Mouse (Mus musculus) right cerebral cortex, postnatal 4 days (tissue): ENCODE data around the gene Gm6763.
"Not testable (repeated sequence)": the region's sequence is repeated elsewhere in the genome, so short reads cannot be mapped to it uniquely, and the experiment has no call there.

Source experiments
- DNase-seq: peaks from one replicate; pipeline ENCODE4 v3.0.0-alpha.2; 2022

The Gm6763 gene

DNA sequence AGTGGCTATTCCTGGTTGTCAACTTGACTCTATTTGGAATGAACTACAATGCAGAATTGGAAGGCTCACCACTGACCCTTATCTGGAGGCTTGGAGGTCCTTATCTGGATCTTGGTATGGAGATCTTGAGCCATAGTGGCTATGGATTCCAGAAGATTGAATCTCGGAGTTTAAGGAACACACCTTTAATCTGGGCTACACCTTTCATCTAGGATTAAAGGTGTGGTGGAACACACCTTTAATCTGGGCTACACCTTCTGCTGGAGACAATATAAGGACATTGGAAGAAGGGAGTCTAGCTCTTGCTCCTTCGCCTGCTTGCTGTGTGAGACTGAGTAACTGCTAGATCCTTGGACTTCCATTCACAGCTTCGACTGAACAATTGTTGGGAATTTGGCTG is at the start of gene Gm6763:
Gm6763 (plus strand) TSS at position 301 of the 400 bp plus-strand sequence.
- DNase-seq = not testable (repeated sequence)

DNA sequence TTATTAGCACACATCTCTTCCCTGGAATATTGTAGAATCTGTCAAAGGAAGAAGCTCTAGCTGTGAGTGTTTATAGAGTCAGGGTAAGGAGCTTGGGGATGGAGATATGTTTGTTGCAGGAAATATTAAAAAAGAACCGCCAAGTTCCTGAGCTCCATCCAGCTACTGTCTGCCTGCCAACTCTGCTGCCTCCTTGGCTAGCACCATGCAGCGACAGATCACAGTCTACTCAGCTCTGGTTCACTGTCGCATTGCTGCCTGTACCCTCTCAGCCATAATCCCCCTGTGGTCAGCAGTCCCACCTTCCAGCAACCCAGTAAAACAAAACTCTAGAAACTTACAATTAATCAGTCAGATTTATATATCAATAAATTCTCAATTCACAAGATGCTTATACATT is 41.3 kb upstream of the Gm6763 start:
- no peak for DNase-seq

DNA sequence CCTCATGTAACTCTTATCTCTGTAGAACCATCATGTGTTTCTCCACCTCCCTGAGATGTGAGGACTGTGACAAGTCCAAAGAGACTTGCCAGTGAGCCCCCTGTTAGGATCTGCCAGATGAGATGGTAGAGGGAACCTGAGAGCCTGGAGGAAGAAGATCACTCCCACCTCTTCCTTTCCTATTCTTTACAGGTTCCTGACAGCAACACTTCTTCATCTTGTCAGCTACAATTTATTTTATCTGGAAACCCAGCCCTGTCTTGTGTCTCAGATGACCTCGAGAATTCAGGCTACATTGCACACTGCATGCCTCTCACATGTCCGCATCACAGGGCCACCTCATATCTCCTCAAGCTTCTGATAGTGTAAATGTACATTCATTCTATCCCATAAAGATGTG is 33.0 kb upstream of the Gm6763 start:
- no peak for DNase-seq

DNA sequence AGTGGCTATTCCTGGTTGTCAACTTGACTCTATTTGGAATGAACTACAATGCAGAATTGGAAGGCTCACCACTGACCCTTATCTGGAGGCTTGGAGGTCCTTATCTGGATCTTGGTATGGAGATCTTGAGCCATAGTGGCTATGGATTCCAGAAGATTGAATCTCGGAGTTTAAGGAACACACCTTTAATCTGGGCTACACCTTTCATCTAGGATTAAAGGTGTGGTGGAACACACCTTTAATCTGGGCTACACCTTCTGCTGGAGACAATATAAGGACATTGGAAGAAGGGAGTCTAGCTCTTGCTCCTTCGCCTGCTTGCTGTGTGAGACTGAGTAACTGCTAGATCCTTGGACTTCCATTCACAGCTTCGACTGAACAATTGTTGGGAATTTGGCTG is 8.6 kb upstream of the Gm6763 start, which contains the start of gene Gm21293:
Gm21293 (plus strand) TSS at position 301 of the 400 bp plus-strand sequence.
- DNase-seq = not testable (repeated sequence)

DNA sequence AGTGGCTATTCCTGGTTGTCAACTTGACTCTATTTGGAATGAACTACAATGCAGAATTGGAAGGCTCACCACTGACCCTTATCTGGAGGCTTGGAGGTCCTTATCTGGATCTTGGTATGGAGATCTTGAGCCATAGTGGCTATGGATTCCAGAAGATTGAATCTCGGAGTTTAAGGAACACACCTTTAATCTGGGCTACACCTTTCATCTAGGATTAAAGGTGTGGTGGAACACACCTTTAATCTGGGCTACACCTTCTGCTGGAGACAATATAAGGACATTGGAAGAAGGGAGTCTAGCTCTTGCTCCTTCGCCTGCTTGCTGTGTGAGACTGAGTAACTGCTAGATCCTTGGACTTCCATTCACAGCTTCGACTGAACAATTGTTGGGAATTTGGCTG is 8.4 kb downstream of the Gm6763 start, which contains the start of gene Gm8764:
Gm8764 (plus strand) TSS at position 301 of the 400 bp plus-strand sequence.
- DNase-seq = not testable (repeated sequence)

DNA sequence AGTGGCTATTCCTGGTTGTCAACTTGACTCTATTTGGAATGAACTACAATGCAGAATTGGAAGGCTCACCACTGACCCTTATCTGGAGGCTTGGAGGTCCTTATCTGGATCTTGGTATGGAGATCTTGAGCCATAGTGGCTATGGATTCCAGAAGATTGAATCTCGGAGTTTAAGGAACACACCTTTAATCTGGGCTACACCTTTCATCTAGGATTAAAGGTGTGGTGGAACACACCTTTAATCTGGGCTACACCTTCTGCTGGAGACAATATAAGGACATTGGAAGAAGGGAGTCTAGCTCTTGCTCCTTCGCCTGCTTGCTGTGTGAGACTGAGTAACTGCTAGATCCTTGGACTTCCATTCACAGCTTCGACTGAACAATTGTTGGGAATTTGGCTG is 16.9 kb downstream of the Gm6763 start, which contains the start of gene Gm21304:
Gm21304 (plus strand) TSS at position 301 of the 400 bp plus-strand sequence.
- not testable (repeated sequence) for DNase-seq

DNA sequence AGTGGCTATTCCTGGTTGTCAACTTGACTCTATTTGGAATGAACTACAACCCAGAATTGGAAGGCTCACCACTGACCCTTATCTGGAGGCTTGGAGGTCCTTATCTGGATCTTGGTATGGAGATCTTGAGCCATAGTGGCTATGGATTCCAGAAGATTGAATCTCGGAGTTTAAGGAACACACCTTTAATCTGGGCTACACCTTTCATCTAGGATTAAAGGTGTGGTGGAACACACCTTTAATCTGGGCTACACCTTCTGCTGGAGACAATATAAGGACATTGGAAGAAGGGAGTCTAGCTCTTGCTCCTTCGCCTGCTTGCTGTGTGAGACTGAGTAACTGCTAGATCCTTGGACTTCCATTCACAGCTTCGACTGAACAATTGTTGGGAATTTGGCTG is 25.4 kb downstream of the Gm6763 start, which contains the start of gene Gm21312:
Gm21312 (plus strand) TSS at position 301 of the 400 bp plus-strand sequence.
- DNase-seq = not testable (repeated sequence)

DNA sequence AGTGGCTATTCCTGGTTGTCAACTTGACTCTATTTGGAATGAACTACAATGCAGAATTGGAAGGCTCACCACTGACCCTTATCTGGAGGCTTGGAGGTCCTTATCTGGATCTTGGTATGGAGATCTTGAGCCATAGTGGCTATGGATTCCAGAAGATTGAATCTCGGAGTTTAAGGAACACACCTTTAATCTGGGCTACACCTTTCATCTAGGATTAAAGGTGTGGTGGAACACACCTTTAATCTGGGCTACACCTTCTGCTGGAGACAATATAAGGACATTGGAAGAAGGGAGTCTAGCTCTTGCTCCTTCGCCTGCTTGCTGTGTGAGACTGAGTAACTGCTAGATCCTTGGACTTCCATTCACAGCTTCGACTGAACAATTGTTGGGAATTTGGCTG is 33.9 kb downstream of the Gm6763 start, which contains the start of gene Gm20765:
Gm20765 (plus strand) TSS at position 301 of the 400 bp plus-strand sequence.
- not testable (repeated sequence) for DNase-seq

DNA sequence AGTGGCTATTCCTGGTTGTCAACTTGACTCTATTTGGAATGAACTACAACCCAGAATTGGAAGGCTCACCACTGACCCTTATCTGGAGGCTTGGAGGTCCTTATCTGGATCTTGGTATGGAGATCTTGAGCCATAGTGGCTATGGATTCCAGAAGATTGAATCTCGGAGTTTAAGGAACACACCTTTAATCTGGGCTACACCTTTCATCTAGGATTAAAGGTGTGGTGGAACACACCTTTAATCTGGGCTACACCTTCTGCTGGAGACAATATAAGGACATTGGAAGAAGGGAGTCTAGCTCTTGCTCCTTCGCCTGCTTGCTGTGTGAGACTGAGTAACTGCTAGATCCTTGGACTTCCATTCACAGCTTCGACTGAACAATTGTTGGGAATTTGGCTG is 42.4 kb downstream of the Gm6763 start, which contains the start of gene Gm4340:
Gm4340 (plus strand) TSS at position 301 of the 400 bp plus-strand sequence.
- DNase-seq = not testable (repeated sequence)
